Mouse (Mus musculus) olfactory bulb, adult 2 months (tissue): Measurements from ENCODE around the gene G0s2.

Experiments used
- CTCF ChIP-seq: fragments of 200-500 bp; IDR thresholded peaks from 2 replicates; pipeline ENCODE4 v1.5.1; 2012; ENCODE audit warnings: low read depth, mild to moderate bottlenecking, low read length, moderate library complexity; ENCODE audit not compliant: insufficient read depth
- POLR2A ChIP-seq: fragments of 200-500 bp; IDR thresholded peaks from 2 replicates; pipeline ENCODE4 v1.6.1; 2012; ENCODE audit warnings: mild to moderate bottlenecking, low read depth, low read length, moderate library complexity; ENCODE audit not compliant: insufficient read depth

- TF ChIP-seq CTCF: no peak
- no peak for TF ChIP-seq POLR2A
These were observed 42.8 kb upstream of the G0s2 start for GRCm38 (mm10) chr1:193315705-193316357.
